Mouse (Mus musculus): Measurements from ENCODE around the gene Gucy1a1. TPM values are rescaled to one million over a fixed set of nuclear protein-coding genes. Genes with fewer than 3 reads are reported as not detected.

Gucy1a1 gene
- polyA plus RNA-seq, 1 experiment from 2014 or later, result 16.8 TPM

DNA sequence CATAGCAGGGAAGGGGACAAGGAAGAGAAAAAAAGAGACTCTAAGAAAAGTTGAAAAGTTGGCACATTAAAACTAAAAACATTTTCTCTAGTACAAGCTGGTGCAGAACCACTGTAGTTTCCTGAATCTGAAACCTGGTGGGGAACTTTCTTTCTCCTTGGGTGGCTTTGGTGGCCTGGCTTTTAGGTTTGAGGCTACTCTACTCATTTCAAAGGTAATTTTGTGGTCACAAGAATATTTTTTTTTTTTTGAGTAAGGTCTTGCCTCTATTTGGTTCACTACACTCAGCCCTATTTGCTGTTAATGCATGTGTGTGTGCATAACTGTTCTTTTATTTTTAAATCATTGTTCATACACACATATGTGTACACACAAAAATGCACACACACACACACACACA lies 389 bp upstream of the Gucy1a1 start:
- ATAC-seq (ENCODE audit: low read depth), result no peak
- H3K9ac ChIP-seq (ENCODE audit: low read depth, low read length), result no peak overlapping the region; the same call in 1 of the 2 replicates
- no peaks in the 10 kb centered on the region for H3K27me3 ChIP-seq (replicated peaks; ENCODE audit: control insufficient read depth, insufficient read depth, low read length)
- no peak for DNase-seq (ENCODE audit: low spot score)
- H3K4me2 ChIP-seq (ENCODE audit: low read depth, low read length), result peak overlapping the region; percentile 67
- H3K9me3 ChIP-seq (ENCODE audit: control insufficient read depth, low read length), result no peaks in the 10 kb centered on the region
- H3K36me3 ChIP-seq (ENCODE audit: control insufficient read depth, insufficient read depth, low read length), result no peaks in the 10 kb centered on the region
- H3K27ac ChIP-seq (replicated peaks; ENCODE audit: low read depth, low read length), result no peak overlapping the region
- peak overlapping the region; percentile 42 for H3K4me3 ChIP-seq (ENCODE audit: low read depth, low read length)
- H3K4me1 ChIP-seq (ENCODE audit: control insufficient read depth, insufficient read depth, low read length), result no peaks in the 10 kb centered on the region

- DNase-seq (ENCODE audit: low spot score) (no peak), ATAC-seq (ENCODE audit: low read depth) (no peak)
- 7% methylated on average over 14 of the region's 14 CpGs for WGBS
- H3K9ac ChIP-seq (ENCODE audit: low read depth, low read length), result peak overlapping the region; percentile 51
- no peaks in the 10 kb centered on the region for H3K9me3 ChIP-seq (ENCODE audit: control insufficient read depth, low read length)
- no peaks in the 10 kb centered on the region for H3K4me1 ChIP-seq (ENCODE audit: control insufficient read depth, insufficient read depth, low read length)
- H3K27me3 ChIP-seq (replicated peaks; ENCODE audit: control insufficient read depth, insufficient read depth, low read length), result no peaks in the 10 kb centered on the region
- no peak overlapping the region for H3K27ac ChIP-seq (replicated peaks; ENCODE audit: low read depth, low read length)
- peak overlapping the region; percentile 42 for H3K4me3 ChIP-seq (ENCODE audit: low read depth, low read length)
- peak overlapping the region; percentile 67 for H3K4me2 ChIP-seq (ENCODE audit: low read depth, low read length)
- H3K36me3 ChIP-seq (ENCODE audit: control insufficient read depth, insufficient read depth, low read length), result no peaks in the 10 kb centered on the region
Measured at GRCm38 (mm10) chr3:82144725-82145125, 864 bp downstream of the Gucy1a1 start.

DNA sequence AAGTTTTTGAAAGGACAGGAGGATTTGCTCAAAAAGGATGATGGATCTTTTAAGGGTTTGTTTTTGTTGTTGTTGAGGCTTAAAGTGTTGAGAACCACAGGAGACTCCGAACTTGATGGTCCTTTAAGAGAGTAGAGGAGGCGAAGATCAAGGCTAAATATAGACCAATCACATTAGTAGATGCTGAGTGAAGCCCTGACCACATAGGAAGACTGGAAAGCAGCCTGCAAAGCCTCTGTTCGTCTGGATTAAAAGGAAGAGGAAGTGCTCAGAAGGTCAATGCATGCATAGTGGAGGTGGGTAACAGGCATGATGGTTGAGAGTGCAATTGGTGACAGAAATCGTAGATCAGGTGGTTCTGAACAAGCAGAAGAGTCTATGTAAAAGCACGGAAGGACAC lies 4.8 kb downstream of the Gucy1a1 start:
- Histone ChIP-seq H3K9me3 (ENCODE audit: control insufficient read depth, low read length) (no peaks in the 10 kb centered on the region), H3K4me2 (ENCODE audit: low read depth, low read length) (no peak overlapping the region), H3K27ac (replicated peaks; ENCODE audit: low read depth, low read length) (no peak overlapping the region), H3K27me3 (replicated peaks; ENCODE audit: control insufficient read depth, insufficient read depth, low read length) (no peaks in the 10 kb centered on the region), H3K36me3 (ENCODE audit: control insufficient read depth, insufficient read depth, low read length) (no peaks in the 10 kb centered on the region), H3K9ac (ENCODE audit: low read depth, low read length) (no peak overlapping the region), H3K4me3 (ENCODE audit: low read depth, low read length) (no peak overlapping the region), H3K4me1 (ENCODE audit: control insufficient read depth, insufficient read depth, low read length) (no peaks in the 10 kb centered on the region)
- ATAC-seq (ENCODE audit: low read depth), result no peak
- DNase-seq (ENCODE audit: low spot score), result no peak
- WGBS, result 49% methylated on average over 5 of the region's 5 CpGs

DNA sequence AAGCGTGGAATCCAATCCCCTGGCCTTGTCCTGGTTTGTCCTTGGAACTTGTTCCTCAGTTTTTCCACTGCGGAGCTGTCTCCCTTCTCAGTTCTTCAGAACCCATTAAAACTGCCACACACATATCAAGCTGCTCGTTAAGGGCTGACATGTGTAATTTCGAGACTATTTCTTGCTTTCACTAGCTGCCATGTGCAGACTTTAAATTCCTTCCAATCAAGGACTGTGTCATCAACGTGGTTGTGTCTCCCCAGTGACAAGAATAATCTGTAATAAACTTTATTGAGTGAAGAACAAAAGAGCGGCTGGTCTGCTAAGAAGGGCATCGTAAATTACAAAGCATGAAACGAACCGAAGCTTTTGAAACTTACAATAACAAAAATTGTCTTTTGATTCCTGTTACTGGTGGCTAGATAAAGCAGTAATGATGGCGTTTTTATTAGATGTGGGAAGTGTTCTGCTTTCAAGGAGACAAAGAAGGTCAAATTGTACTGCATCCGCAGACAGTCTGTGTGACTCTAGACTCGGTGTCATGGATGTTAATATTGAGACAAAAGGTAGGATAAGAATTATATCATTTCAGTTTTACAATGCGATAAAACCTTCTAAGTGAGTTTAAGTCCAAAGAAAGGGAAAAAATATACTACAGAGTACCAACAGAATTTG lies 7.5 kb downstream of the Gucy1a1 start:
- no peaks in the 10 kb centered on the region for H3K27me3 ChIP-seq (replicated peaks; ENCODE audit: control insufficient read depth, insufficient read depth, low read length)
- DNase-seq (ENCODE audit: low spot score) (no peak), ATAC-seq (ENCODE audit: low read depth) (no peak)
- H3K9ac ChIP-seq (ENCODE audit: low read depth, low read length), result no peak overlapping the region
- no peak overlapping the region for H3K4me2 ChIP-seq (ENCODE audit: low read depth, low read length)
- H3K4me1 ChIP-seq (ENCODE audit: control insufficient read depth, insufficient read depth, low read length), result no peaks in the 10 kb centered on the region
- WGBS, result 75% methylated on average over 13 of the region's 13 CpGs
- H3K4me3 ChIP-seq (ENCODE audit: low read depth, low read length), result no peak overlapping the region
- no peaks in the 10 kb centered on the region for H3K9me3 ChIP-seq (ENCODE audit: control insufficient read depth, low read length)
- H3K36me3 ChIP-seq (ENCODE audit: control insufficient read depth, insufficient read depth, low read length), result no peaks in the 10 kb centered on the region
- H3K27ac ChIP-seq (replicated peaks; ENCODE audit: low read depth, low read length), result no peak overlapping the region

GRCm38 (mm10) chr3:82135483-82135882 lies 10.1 kb downstream of the Gucy1a1 start:
- H3K27ac ChIP-seq (replicated peaks; ENCODE audit: low read depth, low read length), result no peak overlapping the region
- H3K9ac ChIP-seq (ENCODE audit: low read depth, low read length), result no peak overlapping the region
- H3K36me3 ChIP-seq (ENCODE audit: control insufficient read depth, insufficient read depth, low read length), result no peaks in the 10 kb centered on the region
- no peak overlapping the region for H3K4me2 ChIP-seq (ENCODE audit: low read depth, low read length)
- no peaks in the 10 kb centered on the region for H3K9me3 ChIP-seq (ENCODE audit: control insufficient read depth, low read length)
- no peak overlapping the region for H3K4me3 ChIP-seq (ENCODE audit: low read depth, low read length)
- H3K27me3 ChIP-seq (replicated peaks; ENCODE audit: control insufficient read depth, insufficient read depth, low read length), result no peaks in the 10 kb centered on the region
- WGBS, result 76% methylated on average over 1 of the region's 1 CpGs
- no peaks in the 10 kb centered on the region for H3K4me1 ChIP-seq (ENCODE audit: control insufficient read depth, insufficient read depth, low read length)
- DNase-seq (ENCODE audit: low spot score) (no peak), ATAC-seq (ENCODE audit: low read depth) (no peak)

DNA sequence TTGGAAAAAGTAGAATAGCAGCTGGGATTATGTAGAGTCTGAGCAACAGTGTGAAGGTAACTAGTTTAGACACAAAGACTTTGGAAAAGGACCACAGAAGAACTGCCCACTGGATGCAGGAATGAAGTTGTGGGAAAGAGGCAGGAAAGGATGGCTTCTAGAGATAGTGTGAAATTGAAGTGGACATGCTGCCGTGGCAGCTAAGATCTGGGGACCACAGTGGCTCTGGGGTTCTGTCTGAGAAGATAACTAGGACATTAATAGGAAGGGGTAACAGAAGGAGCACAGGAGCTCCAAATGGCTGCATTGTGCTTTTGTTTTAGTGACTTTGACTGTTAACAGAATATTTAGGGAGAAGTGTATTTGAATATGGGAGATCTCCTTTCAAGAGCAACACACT lies 16.3 kb downstream of the Gucy1a1 start:
- no peak overlapping the region for H3K27ac ChIP-seq (replicated peaks; ENCODE audit: low read depth, low read length)
- H3K4me2 ChIP-seq (ENCODE audit: low read depth, low read length), result no peak overlapping the region
- 60% methylated on average over 1 of the region's 1 CpGs for WGBS
- no peaks in the 10 kb centered on the region for H3K27me3 ChIP-seq (replicated peaks; ENCODE audit: control insufficient read depth, insufficient read depth, low read length)
- H3K36me3 ChIP-seq (ENCODE audit: control insufficient read depth, insufficient read depth, low read length), result no peaks in the 10 kb centered on the region
- no peaks in the 10 kb centered on the region for H3K9me3 ChIP-seq (ENCODE audit: control insufficient read depth, low read length)
- H3K4me1 ChIP-seq (ENCODE audit: control insufficient read depth, insufficient read depth, low read length), result no peaks in the 10 kb centered on the region
- no peak overlapping the region for H3K4me3 ChIP-seq (ENCODE audit: low read depth, low read length)
- H3K9ac ChIP-seq (ENCODE audit: low read depth, low read length), result no peak overlapping the region
- ATAC-seq (ENCODE audit: low read depth) (no peak), DNase-seq (ENCODE audit: low spot score) (no peak)

DNA sequence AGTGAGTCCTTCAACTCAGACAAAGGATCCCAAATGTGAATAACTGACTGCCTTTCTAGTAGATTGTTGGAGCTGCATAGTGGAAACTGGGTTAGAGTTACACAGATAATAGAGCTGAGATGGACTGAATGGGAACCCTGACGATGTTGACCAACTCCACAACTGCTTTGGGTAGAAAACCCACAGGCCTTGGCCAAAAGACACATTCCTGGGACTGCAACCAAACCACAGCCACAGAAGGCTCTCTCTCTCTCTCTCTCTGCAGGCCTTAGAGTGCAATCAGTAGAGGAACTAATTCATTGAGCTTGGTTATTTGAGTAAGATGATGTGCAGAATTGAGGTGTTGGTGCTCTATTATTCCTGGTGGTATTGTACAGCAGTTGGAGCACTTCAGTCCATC lies 21.0 kb downstream of the Gucy1a1 start:
- ATAC-seq (ENCODE audit: low read depth) (no peak), DNase-seq (ENCODE audit: low spot score) (no peak)
- Histone ChIP-seq H3K27ac (replicated peaks; ENCODE audit: low read depth, low read length) (no peak overlapping the region), H3K4me2 (ENCODE audit: low read depth, low read length) (no peak overlapping the region), H3K4me1 (ENCODE audit: control insufficient read depth, insufficient read depth, low read length) (no peaks in the 10 kb centered on the region), H3K36me3 (ENCODE audit: control insufficient read depth, insufficient read depth, low read length) (no peaks in the 10 kb centered on the region), H3K9me3 (ENCODE audit: control insufficient read depth, low read length) (no peaks in the 10 kb centered on the region), H3K4me3 (ENCODE audit: low read depth, low read length) (no peak overlapping the region), H3K9ac (ENCODE audit: low read depth, low read length) (no peak overlapping the region), H3K27me3 (replicated peaks; ENCODE audit: control insufficient read depth, insufficient read depth, low read length) (no peaks in the 10 kb centered on the region)
- 59% methylated on average over 1 of the region's 1 CpGs for WGBS

- Histone ChIP-seq H3K4me1 (ENCODE audit: control insufficient read depth, insufficient read depth, low read length) (no peaks in the 10 kb centered on the region), H3K9me3 (ENCODE audit: control insufficient read depth, low read length) (no peaks in the 10 kb centered on the region), H3K27me3 (replicated peaks; ENCODE audit: control insufficient read depth, insufficient read depth, low read length) (no peaks in the 10 kb centered on the region), H3K4me3 (ENCODE audit: low read depth, low read length) (no peak overlapping the region), H3K36me3 (ENCODE audit: control insufficient read depth, insufficient read depth, low read length) (no peaks in the 10 kb centered on the region), H3K9ac (ENCODE audit: low read depth, low read length) (no peak overlapping the region), H3K27ac (replicated peaks; ENCODE audit: low read depth, low read length) (no peak overlapping the region), H3K4me2 (ENCODE audit: low read depth, low read length) (no peak overlapping the region)
- 81% methylated on average over 1 of the region's 1 CpGs for WGBS
- ATAC-seq (ENCODE audit: low read depth), result no peak
- no peak for DNase-seq (ENCODE audit: low spot score)
Measured at GRCm38 (mm10) chr3:82118916-82119315, 26.7 kb downstream of the Gucy1a1 start.

- DNase-seq (ENCODE audit: low spot score), result no peak
Measured at GRCm38 (mm10) chr3:82112439-82112838, 33.1 kb downstream of the Gucy1a1 start.

More at GRCm38 (mm10) chr3:82112439-82112838, 33.1 kb downstream of the Gucy1a1 start:
- Histone ChIP-seq H3K4me3 (ENCODE audit: low read depth, low read length) (no peak overlapping the region), H3K4me2 (ENCODE audit: low read depth, low read length) (no peak overlapping the region), H3K4me1 (ENCODE audit: control insufficient read depth, insufficient read depth, low read length) (no peaks in the 10 kb centered on the region), H3K9ac (ENCODE audit: low read depth, low read length) (no peak overlapping the region), H3K27ac (replicated peaks; ENCODE audit: low read depth, low read length) (no peak overlapping the region), H3K36me3 (ENCODE audit: control insufficient read depth, insufficient read depth, low read length) (no peaks in the 10 kb centered on the region), H3K9me3 (ENCODE audit: control insufficient read depth, low read length) (no peaks in the 10 kb centered on the region), H3K27me3 (replicated peaks; ENCODE audit: control insufficient read depth, insufficient read depth, low read length) (no peaks in the 10 kb centered on the region)
- ATAC-seq (ENCODE audit: low read depth), result no peak
- 64% methylated on average over 2 of the region's 2 CpGs for WGBS
